ENCODE assay signal across 28 mouse cellular contexts in genomic region chr16:74200024-74200703, GRCm38 (mm10).
"Had no signal": no experiment of that assay in that cellular context is flagged by ENCODE, and none has a peak within 500 bp of the region (broad histone marks: within the 10 kb centered on the region; RNA-seq: fewer than 3 reads in every experiment).

No protein-coding gene starts in this region.

- H3K4me3 ChIP-seq: heart, embryonic 10.5 days; heart, embryonic 12.5 days; hindbrain, embryonic 10.5 days; hindbrain, embryonic 12.5 days; intestine, embryonic 15.5 days; layer of hippocampus, adult 2 months; left cerebral cortex, adult 2 months; limb, embryonic 10.5 days; limb, embryonic 12.5 days; liver, embryonic 13.5 days; liver, embryonic 15.5 days had no signal

- DNase-seq: gastrocnemius, postnatal 14 days; gastrocnemius, postnatal 36 days; heart, adult 18-20 months; heart, postnatal 10 days; heart, postnatal 4 days; kidney, adult 18-20 months; kidney, adult 8-10 months; kidney, postnatal 10 days; kidney, postnatal 25 days; kidney, postnatal 4 days; liver; liver, embryonic 13.5 days; liver, postnatal 0 days had no signal

- H3K9me3 ChIP-seq: heart, embryonic 10.5 days; heart, embryonic 12.5 days; hindbrain, embryonic 10.5 days; hindbrain, embryonic 12.5 days; intestine, embryonic 15.5 days; limb, embryonic 10.5 days; limb, embryonic 12.5 days; liver, embryonic 13.5 days; liver, embryonic 15.5 days had no signal

- H3K4me1 ChIP-seq: heart, embryonic 10.5 days; heart, embryonic 12.5 days; hindbrain, embryonic 10.5 days; hindbrain, embryonic 12.5 days; intestine, embryonic 15.5 days; limb, embryonic 10.5 days; limb, embryonic 12.5 days; liver, embryonic 13.5 days; liver, embryonic 15.5 days had no signal

- H3K27ac ChIP-seq: heart, embryonic 10.5 days; hindbrain, embryonic 10.5 days; hindbrain, embryonic 12.5 days; hindbrain, embryonic 14.5 days; intestine, embryonic 15.5 days; layer of hippocampus, adult 2 months; left cerebral cortex, adult 2 months; limb, embryonic 10.5 days; limb, embryonic 12.5 days; liver, embryonic 13.5 days; liver, embryonic 15.5 days had no signal

- ATAC-seq: hindbrain, embryonic 16.5 days; inflammation-experienced regulatory T-cells, adult 6 months; intestine, embryonic 15.5 days; intestine, postnatal 0 days; liver, postnatal 0 days had no signal

- H3K4me2 ChIP-seq: heart, embryonic 12.5 days; hindbrain, embryonic 12.5 days; hindbrain, embryonic 14.5 days; intestine, embryonic 15.5 days; limb, embryonic 12.5 days; liver, embryonic 11.5 days; liver, embryonic 13.5 days; liver, embryonic 15.5 days had no signal

- H3K36me3 ChIP-seq: heart, embryonic 10.5 days; heart, embryonic 12.5 days; hindbrain, embryonic 10.5 days; hindbrain, embryonic 12.5 days; intestine, embryonic 15.5 days; limb, embryonic 10.5 days; limb, embryonic 12.5 days; liver, embryonic 13.5 days; liver, embryonic 15.5 days had no signal

- H3K9ac ChIP-seq: heart, embryonic 12.5 days; hindbrain, embryonic 12.5 days; hindbrain, embryonic 14.5 days; intestine, embryonic 15.5 days; limb, embryonic 12.5 days; liver, embryonic 13.5 days; liver, embryonic 15.5 days; liver, postnatal 0 days had no signal

- H3K27me3 ChIP-seq: heart, embryonic 12.5 days; hindbrain, embryonic 12.5 days; intestine, embryonic 15.5 days; limb, embryonic 12.5 days; liver, embryonic 13.5 days; liver, embryonic 15.5 days had no signal
